Mouse (Mus musculus) C2C12 (cell line): ENCODE results near the gene Gm44790. TPM values are rescaled to one million over a fixed set of nuclear protein-coding genes. Genes with fewer than 3 reads are reported as not detected.

Experiments
- H3K27me3 ChIP-seq: one replicate; pipeline ENCODE4 v1.6.1; 2011; ENCODE audit not compliant: control insufficient read depth, insufficient read depth, insufficient read length
- H3K36me3 ChIP-seq: one replicate; pipeline ENCODE4 v1.6.1; 2011; ENCODE audit not compliant: control insufficient read depth, insufficient read depth
- H3K4me3 ChIP-seq: one replicate; pipeline ENCODE4 v1.5.1; 2011; ENCODE audit warnings: mild to moderate bottlenecking, control low read depth; ENCODE audit not compliant: poor library complexity, insufficient read depth, severe bottlenecking
- H3K79me2 ChIP-seq: one replicate; pipeline ENCODE4 v1.6.1; 2011; ENCODE audit not compliant: control insufficient read depth, insufficient read depth
- H3K79me3 ChIP-seq: one replicate; pipeline ENCODE4 v1.6.1; 2011; ENCODE audit warnings: low read depth, control low read depth
- H3ac ChIP-seq: one replicate; pipeline ENCODE3; 2011; ENCODE audit warnings: low read depth; ENCODE audit not compliant: control insufficient read depth, insufficient read length
- CEBPB ChIP-seq: IDR thresholded peaks from one replicate; pipeline ENCODE4 v1.6.1; 2011; ENCODE audit warnings: low read depth, mild to moderate bottlenecking, control low read depth, moderate library complexity
- CTCF ChIP-seq: IDR thresholded peaks from one replicate; pipeline ENCODE4 v1.5.1; 2011; ENCODE audit not compliant: control insufficient read depth, insufficient read depth, insufficient read length
- FOSL1 ChIP-seq: IDR thresholded peaks from one replicate; pipeline ENCODE4 v1.8.0; 2011; ENCODE audit warnings: mild to moderate bottlenecking, low read length; ENCODE audit not compliant: poor library complexity, insufficient read depth, severe bottlenecking
- MAX ChIP-seq: IDR thresholded peaks from one replicate; pipeline ENCODE4 v1.6.1; 2011; ENCODE audit warnings: mild to moderate bottlenecking, control low read depth
- MYOD1 ChIP-seq: IDR thresholded peaks from one replicate; pipeline ENCODE4 v1.6.1; 2011; ENCODE audit warnings: low read depth; ENCODE audit not compliant: control insufficient read depth, insufficient read length
- MYOG ChIP-seq: IDR thresholded peaks from one replicate; pipeline ENCODE4 v1.6.1; 2011; ENCODE audit not compliant: control insufficient read depth, insufficient read length; ENCODE audit errors: extremely low read depth
- USF1 ChIP-seq: IDR thresholded peaks from one replicate; pipeline ENCODE4 v1.6.1; 2011; ENCODE audit warnings: low read depth, mild to moderate bottlenecking, control low read depth, moderate library complexity
- polyA plus RNA-seq: library from polyadenylated mRNA; unstranded; fragments of >200 nt; fragmentation: generic; extraction: Trizol; gene quantifications from one replicate; pipeline ENCODE4 v1.2.1, GENCODE M21; 2012; ENCODE audit warnings: missing spikeins

The Gm44790 gene
- polyA plus RNA-seq, 1 experiment = not detected

DNA sequence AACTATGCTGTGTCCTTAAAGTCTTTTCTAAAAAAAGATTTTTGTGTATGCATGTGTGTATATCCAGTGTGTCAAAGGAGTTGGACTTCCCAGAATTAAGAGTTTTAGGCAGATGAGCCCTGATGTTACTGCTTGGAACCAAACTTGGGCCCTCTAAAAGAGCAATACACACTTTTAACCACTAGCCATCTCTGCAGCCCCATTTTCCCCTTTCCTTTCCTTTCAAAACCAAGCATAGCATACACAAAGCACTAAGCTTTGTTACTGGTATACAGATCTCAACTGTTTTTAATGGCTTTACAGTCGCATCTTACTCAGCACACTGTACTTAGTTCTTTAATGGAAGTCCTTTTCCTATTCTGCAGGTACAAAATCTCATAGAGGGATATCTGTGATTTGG is 13.1 kb downstream of the Gm44790 start:
- TF ChIP-seq MYOG (no peak), CTCF (no peak), MAX (no peak), CEBPB (no peak)
- Histone ChIP-seq H3K79me3 (peaks cover 9% of the 10 kb centered on the region), H3K36me3 (peaks cover 38% of the 10 kb centered on the region), H3K27me3 (no peaks in the 10 kb centered on the region), H3K79me2 (peaks cover 23% of the 10 kb centered on the region), H3ac (peak overlapping the region; percentile 30), H3K4me3 (peak overlapping the region; percentile 78)

DNA sequence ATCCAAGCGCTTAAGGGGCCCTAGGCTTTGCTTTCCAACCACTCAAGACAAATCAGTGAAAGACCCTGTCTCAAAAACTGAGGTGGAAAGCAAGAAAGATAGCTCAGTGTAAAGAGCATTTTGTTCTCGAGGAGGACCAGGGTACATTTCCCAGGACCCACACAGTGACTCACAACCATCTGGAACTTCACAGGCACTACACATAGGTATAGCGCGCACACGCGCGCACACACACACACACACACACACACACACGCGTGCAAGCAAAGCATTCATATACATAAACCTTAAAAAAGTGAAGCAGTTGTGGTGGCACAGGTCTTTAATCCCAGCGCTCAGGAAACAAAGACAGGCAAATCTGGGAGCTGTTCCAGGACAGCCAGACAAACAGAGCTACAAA is 15.1 kb downstream of the Gm44790 start:
- Histone ChIP-seq H3K27me3 (no peaks in the 10 kb centered on the region), H3K4me3 (no peak overlapping the region), H3K36me3 (peaks cover 36% of the 10 kb centered on the region), H3K79me2 (peaks cover 23% of the 10 kb centered on the region), H3K79me3 (peaks cover 9% of the 10 kb centered on the region), H3ac (no peak overlapping the region)
- TF ChIP-seq CEBPB (no peak), MYOD1 (no peak), MAX (no peak), CTCF (no peak), MYOG (no peak), FOSL1 (no peak), USF1 (no peak)

DNA sequence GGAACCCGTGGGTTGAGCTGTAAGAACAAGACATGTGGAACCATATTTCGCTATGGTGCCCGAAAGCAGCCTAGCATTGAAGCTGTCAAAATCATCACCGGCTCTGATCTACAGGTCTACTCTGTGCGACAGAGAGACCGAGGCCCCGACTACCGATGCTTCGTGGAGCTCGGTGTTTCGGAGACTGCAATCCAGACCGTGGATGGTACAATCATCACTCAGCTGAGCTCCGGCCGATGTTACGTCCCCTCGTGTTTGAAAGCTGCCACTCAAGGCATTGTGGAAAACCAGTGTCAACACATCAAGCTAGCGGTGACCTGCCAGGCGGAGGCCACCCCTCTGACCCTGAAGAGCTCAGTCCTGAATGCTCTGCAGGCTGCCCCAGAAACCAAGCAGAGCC is 19.1 kb downstream of the Gm44790 start:
- no peaks in the 10 kb centered on the region for H3K27me3 ChIP-seq
- peaks cover 5% of the 10 kb centered on the region for H3K79me2 ChIP-seq
- no peak for TF ChIP-seq MYOG
- no peak for TF ChIP-seq CEBPB
- no peak for TF ChIP-seq MYOD1
- no peak for TF ChIP-seq MAX
- no peak for TF ChIP-seq FOSL1
- no peaks in the 10 kb centered on the region for H3K79me3 ChIP-seq
- no peak overlapping the region for H3ac ChIP-seq
- H3K36me3 ChIP-seq = peaks cover 41% of the 10 kb centered on the region
- no peak overlapping the region for H3K4me3 ChIP-seq

DNA sequence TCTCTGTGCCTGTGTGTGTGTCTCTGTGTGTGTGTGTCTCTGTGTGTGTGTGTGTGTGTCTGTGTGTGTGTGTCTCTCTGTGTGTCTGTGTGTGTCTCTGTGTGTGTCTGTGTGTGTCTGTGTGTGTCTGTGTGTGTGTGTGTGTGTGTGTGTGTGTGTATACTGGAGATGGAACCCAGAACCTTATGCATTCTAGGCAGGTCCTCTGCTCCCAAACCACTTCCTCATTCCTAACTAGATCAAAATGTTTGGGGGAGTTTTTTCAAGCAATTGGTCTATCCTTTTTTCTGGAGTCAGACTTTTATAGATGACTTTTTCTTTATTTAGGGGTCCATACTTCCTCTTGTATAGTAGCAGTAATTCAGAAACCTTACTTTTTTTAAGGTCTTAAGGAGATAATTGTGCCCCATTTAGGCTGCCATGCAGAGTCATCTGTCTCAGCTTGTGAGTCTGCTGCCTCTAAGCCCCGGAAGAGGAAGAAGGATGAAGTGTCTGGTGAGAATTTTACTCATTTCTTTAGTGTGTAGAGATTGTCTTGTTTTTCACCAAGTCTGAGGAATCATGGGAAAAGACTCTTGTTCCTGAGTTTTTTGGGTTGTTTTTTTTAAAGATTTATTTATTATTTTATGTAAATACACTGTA is 20.6 kb downstream of the Gm44790 start:
- no peaks in the 10 kb centered on the region for H3K79me2 ChIP-seq
- no peaks in the 10 kb centered on the region for H3K79me3 ChIP-seq
- H3ac ChIP-seq = no peak overlapping the region
- H3K36me3 ChIP-seq = peaks cover 51% of the 10 kb centered on the region
- no peaks in the 10 kb centered on the region for H3K27me3 ChIP-seq
- TF ChIP-seq MYOD1 = no peak
- TF ChIP-seq USF1 = no peak
- TF ChIP-seq MYOG = no peak
- TF ChIP-seq FOSL1 = no peak
- no peak for TF ChIP-seq CEBPB
- no peak for TF ChIP-seq CTCF
- no peak for TF ChIP-seq MAX
- H3K4me3 ChIP-seq = no peak overlapping the region

- H3K27me3 ChIP-seq = no peaks in the 10 kb centered on the region
- no peak overlapping the region for H3ac ChIP-seq
- no peaks in the 10 kb centered on the region for H3K79me2 ChIP-seq
- no peak overlapping the region for H3K4me3 ChIP-seq
- H3K36me3 ChIP-seq = peaks cover 46% of the 10 kb centered on the region
- H3K79me3 ChIP-seq = no peaks in the 10 kb centered on the region
- TF ChIP-seq CEBPB = no peak
- TF ChIP-seq MYOG = no peak
- TF ChIP-seq MYOD1 = no peak
- TF ChIP-seq USF1 = no peak
- no peak for TF ChIP-seq CTCF
- TF ChIP-seq MAX = no peak
- no peak for TF ChIP-seq FOSL1
Observed at GRCm38 (mm10) chr6:86456727-86457126, 30.3 kb downstream of the Gm44790 start.

DNA sequence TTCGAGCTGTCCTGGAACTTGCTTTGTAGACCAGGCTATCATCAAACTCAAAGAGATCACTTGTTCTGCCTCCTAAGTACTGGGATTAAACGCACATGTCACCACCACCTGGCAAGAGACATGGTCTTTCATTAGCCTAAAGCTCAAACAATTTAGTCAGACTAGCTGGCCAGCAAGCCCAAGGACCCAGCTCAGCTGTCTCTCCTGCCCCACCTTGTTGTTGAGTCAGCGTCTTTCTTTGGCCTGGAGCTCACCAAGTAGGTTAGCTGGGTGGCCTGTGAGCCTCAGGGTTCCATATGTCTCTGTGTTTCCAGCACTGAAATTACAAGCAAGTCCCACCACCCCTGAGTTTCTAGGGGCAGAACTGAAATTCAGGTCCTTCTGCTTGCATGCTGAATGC is 36.6 kb downstream of the Gm44790 start:
- Histone ChIP-seq H3K36me3 (peaks cover 26% of the 10 kb centered on the region), H3K79me2 (no peaks in the 10 kb centered on the region), H3K79me3 (no peaks in the 10 kb centered on the region), H3ac (no peak overlapping the region), H3K4me3 (no peak overlapping the region), H3K27me3 (no peaks in the 10 kb centered on the region)
- TF ChIP-seq CEBPB = no peak
- TF ChIP-seq MYOD1 = no peak
- no peak for TF ChIP-seq USF1
- no peak for TF ChIP-seq FOSL1
- no peak for TF ChIP-seq MAX
- TF ChIP-seq MYOG = no peak
- TF ChIP-seq CTCF = no peak
